Mouse (Mus musculus) left cerebral cortex, adult 8-10 months (tissue): ENCODE data around the gene Cntfr. TPM values are rescaled to one million over a fixed set of nuclear protein-coding genes. Genes with fewer than 3 reads are reported as not detected.

Source experiments
- DNase-seq, 2 experiments: peaks; one replicate each; pipeline ENCODE4 v3.0.0; 2022; ENCODE audit warnings: low spot score in 2 of 2
- total RNA-seq, 4 experiments: library from RNA; stranded (reverse); gene quantifications; 2 replicates each; pipeline ENCODE4 v1.2.4; 2022

The Cntfr gene
- total RNA-seq, 4 experiments from 2014 or later = 96.7 to 125 (median 111) TPM

GRCm38 (mm10) chr4:41648627-41649026 lies 48.3 kb downstream of the Cntfr start:
- DNase-seq = no peak

DNA sequence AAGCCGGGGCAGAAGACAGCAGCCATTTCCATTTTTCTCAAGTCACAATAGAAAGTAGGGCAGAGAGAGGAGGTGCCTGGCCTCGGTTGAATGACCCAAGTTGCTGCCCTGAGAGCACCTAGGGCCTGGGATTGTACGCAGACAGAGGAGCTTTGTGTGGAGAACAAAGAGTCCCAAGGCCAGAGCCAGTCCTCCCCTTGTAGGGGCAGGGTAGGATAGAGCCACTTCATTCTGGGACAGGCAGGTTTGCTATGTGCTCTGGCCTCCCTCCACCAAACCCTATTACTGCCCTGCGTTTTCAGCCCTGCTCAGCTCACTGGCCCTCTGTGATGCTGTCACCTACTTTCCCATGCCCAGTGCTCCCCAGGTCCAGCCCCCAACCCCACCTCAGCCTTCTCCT lies 48.7 kb downstream of the Cntfr start:
- no peak for DNase-seq

GRCm38 (mm10) chr4:41645488-41645887 lies 51.4 kb downstream of the Cntfr start:
- no peak for DNase-seq

DNA sequence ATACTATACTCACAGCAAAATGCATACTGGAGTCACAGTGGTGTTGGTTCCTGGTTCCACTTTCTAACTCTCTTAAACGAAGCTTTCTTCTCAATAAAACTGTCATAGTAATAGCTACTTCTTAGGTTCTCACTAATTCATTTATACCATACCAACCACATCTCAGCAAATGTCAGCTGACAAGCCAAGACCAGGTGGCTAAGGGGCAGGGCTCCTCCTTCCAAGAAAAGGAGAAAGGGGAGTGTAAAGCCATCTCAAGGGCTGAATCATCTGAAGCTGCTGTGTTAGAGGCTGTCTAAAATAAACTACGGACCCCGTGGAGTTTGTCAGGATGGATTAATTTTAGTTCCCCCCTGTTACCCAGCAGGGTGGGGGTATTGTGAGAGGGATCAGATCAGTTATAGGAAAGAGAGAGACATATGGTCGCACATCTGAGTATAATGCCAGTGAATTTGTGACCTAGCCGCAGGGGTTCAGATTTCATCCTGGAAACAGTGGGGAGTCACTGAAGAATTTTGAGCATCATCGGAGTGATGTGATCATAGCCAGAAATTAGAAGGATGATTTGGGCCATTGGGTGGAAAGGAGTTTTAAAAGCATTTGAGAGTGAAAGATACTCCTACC lies 55.6 kb downstream of the Cntfr start:
- no peak for DNase-seq

GRCm38 (mm10) chr4:41639913-41640507 lies 56.9 kb downstream of the Cntfr start, which contains the start of gene Enho:
Gene Enho, minus strand, starts transcription at chr4:41640324.
- peak; percentile 87 to 95 for DNase-seq

DNA sequence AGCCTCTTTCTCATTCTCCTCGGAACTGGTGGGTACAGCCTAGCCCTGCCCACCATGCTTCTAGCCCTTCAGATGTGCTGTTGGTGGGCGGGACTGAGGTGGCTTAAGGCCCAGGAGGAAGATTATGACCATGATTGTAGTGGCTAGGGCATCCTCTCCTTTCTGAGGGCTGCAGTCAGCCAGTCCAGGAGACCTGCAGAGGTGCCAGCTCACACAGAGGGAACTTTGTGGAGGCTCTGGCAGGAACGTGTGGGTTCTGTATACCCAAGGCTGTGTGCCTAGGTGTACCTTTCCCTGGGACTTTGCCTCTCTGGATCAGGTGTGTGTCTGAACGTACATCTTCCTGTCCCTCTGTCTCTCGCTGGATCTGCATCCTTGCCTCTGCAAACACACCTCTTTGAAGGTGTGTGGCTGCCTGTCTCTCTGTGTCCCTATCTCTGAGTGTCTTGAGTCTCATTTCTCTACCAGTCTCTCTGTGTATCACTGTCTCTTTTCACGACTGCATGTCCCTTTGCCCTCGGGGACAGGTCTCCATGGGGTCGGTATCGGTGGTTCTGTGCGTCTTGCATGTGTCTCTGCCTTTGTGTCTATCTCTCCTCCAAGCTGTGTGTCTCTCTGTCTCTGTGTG lies 57.6 kb downstream of the Cntfr start:
- peak; percentile 40 to 47 for DNase-seq

- DNase-seq = no peak
Observed at GRCm38 (mm10) chr4:41638828-41639213, 58.1 kb downstream of the Cntfr start.

DNA sequence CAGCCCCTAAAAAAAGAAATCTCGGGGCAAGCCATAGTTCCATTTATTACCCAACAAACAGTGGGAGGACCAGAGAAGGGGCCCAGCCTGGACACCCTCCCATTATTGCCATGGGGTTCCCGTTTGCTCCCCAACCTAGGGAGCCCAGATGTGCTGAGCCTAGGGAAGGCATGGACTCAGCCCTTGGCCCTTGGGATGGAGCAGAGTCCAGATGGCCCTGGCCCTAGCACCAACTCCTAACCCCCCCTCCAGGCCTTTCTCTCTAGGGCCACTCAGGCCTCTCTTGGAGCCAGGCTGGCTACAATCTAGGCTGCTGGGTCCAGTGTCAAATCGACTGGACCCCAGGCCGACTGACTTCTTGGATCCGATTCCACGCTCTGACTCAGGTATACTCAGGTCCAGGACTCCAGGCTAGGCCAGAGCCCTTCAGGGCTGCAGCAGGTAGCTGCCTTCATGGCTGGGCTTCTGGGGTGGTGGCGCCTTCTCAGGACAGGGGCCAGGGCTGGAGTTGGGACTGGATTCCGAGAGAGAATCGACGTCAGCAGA lies 58.6 kb downstream of the Cntfr start:
- no peak for DNase-seq

DNA sequence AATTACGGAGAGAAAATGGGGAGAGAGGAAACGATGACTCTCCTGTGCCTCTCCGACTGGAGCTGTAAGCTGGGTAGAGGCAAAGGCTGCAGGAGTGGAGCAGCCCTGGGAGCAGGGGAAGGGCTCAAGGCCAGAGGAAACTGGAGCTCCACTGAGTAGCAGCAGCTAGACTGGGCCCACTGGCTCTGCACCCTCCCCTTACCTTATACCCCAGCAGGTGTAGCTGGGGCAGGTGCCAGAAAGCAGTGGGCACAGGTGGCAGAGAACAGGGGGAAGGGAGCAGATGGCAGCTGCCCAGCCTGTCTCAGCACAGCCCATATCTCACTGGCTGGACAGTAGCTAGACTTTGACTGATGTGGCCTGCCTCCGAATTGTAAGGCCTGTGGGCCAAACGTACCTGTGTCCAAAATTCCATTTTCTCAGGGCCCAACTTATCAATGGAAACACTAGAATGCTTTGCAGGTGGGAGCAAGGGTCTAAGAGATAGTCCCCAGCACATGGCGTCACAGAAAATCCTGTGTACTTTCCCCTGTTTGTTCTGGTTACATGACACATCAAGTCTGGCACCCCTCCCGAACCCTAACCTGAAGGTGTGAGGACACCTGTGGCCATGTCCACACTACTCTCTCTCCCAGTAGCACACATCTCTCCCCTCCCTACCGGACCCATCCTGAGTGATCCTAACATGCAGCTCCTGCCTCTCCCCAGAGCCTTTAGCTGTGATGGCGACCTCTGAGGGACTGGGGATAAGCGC lies 59.8 kb downstream of the Cntfr start:
- DNase-seq = no peak

- DNase-seq = no peak
Observed at GRCm38 (mm10) chr4:41636366-41636765, 60.5 kb downstream of the Cntfr start.

GRCm38 (mm10) chr4:41635906-41636305 lies 61.0 kb downstream of the Cntfr start:
- DNase-seq = no peak

DNA sequence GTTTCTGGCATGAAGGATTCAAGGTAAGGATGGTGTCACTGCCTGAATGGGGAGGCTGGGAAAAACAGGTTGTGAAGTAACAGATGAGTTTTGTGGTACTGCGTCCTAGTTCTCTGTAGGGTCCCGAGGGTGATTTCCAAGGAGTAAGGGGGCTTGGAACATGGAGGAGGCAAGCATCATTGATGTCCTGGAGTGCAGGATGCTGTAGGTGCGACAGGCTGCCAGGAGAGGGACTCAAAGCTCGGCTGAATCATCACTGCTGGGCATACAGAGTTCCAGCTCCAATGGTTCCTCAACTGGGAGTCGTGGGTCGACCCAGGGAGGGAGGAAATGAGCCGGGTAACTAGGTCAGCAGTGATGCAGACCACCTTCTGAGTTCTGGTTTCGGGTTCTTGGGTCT lies 61.7 kb downstream of the Cntfr start:
- DNase-seq = no peak

- DNase-seq = no peak
Observed at GRCm38 (mm10) chr4:41634631-41635030, 62.3 kb downstream of the Cntfr start.

- no peak for DNase-seq
Observed at GRCm38 (mm10) chr4:41633001-41633400, 63.9 kb downstream of the Cntfr start.

DNA sequence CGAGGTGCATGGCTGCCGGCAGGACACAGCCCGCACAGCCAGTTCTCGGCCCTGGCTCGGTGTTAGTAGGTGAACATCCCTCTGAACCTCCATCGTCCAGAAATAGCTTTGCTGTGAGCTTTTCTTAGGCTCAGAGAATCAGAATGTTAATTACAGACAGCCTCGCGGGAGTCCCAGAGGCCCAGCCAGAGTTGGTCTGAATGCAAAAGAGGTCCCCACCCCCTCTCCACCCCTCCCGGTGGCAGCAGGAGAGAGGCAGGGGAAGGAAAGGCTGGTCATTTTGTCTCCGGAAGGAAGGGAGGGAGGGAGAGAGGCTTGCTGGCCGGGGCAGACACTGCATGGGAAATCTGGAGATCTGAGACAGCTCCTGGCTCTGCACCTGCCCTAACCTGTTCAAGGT lies 65.5 kb downstream of the Cntfr start:
- DNase-seq = peak in 1 of 2 experiments; percentile 57

- DNase-seq = no peak
Observed at GRCm38 (mm10) chr4:41630196-41630595, 66.7 kb downstream of the Cntfr start.

GRCm38 (mm10) chr4:41628202-41628927 lies 68.5 kb downstream of the Cntfr start:
- no peak for DNase-seq

GRCm38 (mm10) chr4:41622071-41622470 lies 74.8 kb downstream of the Cntfr start:
- no peak for DNase-seq

- DNase-seq = peak in 1 of 2 experiments; percentile 51
Observed at GRCm38 (mm10) chr4:41618916-41619746, 77.8 kb downstream of the Cntfr start.
